Mouse (Mus musculus) liver, adult 2 months (tissue): ENCODE data around the gene Tmem253. TPM values are rescaled to one million over a fixed set of nuclear protein-coding genes. Genes with fewer than 3 reads are reported as not detected.

ENCODE experiments used
- DNase-seq: peaks from one replicate; pipeline ENCODE4 v3.0.0-alpha.2; 2011; ENCODE audit warnings: low read depth, low spot score; ENCODE audit errors: extremely low read depth
- H3K27ac ChIP-seq: fragments of 200-500 bp; replicated peaks from 2 replicates; pipeline ENCODE4 v1.5.1; 2012; ENCODE audit warnings: low read depth, mild to moderate bottlenecking, control low read depth, inconsistent platforms, low read length; ENCODE audit not compliant: insufficient read depth
- H3K27me3 ChIP-seq: fragments of 200-500 bp; 2 replicates; pipeline ENCODE4 v1.6.1; 2012; ENCODE audit warnings: mild to moderate bottlenecking, moderate library complexity, low read length, inconsistent platforms; ENCODE audit not compliant: control insufficient read depth, insufficient read depth
- H3K36me3 ChIP-seq: fragments of 200-500 bp; 2 replicates; pipeline ENCODE4 v1.6.1; 2012; ENCODE audit warnings: low read length, inconsistent platforms; ENCODE audit not compliant: control insufficient read depth, insufficient read depth
- H3K4me1 ChIP-seq: fragments of 200-500 bp; 2 replicates; pipeline ENCODE4 v1.6.1; 2011; ENCODE audit warnings: low read length; ENCODE audit not compliant: control insufficient read depth, insufficient read depth
- H3K4me3 ChIP-seq: fragments of 200-500 bp; 2 replicates; pipeline ENCODE4 v1.5.1; 2011; ENCODE audit warnings: low read depth, mild to moderate bottlenecking, control low read depth, low read length, moderate library complexity; ENCODE audit not compliant: insufficient read depth
- H3K79me2 ChIP-seq: fragments of 200-500 bp; 2 replicates; pipeline ENCODE4 v1.6.1; 2012; ENCODE audit warnings: inconsistent platforms, mild to moderate bottlenecking, low read length, moderate library complexity; ENCODE audit not compliant: control insufficient read depth, insufficient read depth
- H3K9ac ChIP-seq: fragments of 200-500 bp; 2 replicates; pipeline ENCODE4 v1.6.1; 2012; ENCODE audit warnings: low read depth, mild to moderate bottlenecking, control low read depth, inconsistent platforms, low read length
- CTCF ChIP-seq: fragments of 200-500 bp; IDR thresholded peaks from 2 replicates; pipeline ENCODE4 v1.5.1; 2011; ENCODE audit warnings: low read depth, low read length, control low read depth
- POLR2A ChIP-seq: fragments of 200-500 bp; IDR thresholded peaks from 2 replicates; pipeline ENCODE4 v1.6.1; 2011; ENCODE audit warnings: low read length, control low read depth; ENCODE audit not compliant: insufficient read depth; ENCODE audit errors: extremely low read depth
- WGBS: fragments of 180-500 bp; shearing (Covaris S2); methylation state at CpG from one replicate; pipeline ENCODE4 v1.1.7; 2018; 5-methylcytosine and 5-hydroxymethylcytosine counted together
- polyA plus RNA-seq: library from polyadenylated mRNA; depleted of rRNA; stranded (reverse); fragments of >200 nt; gene quantifications from 2 replicates; pipeline ENCODE4 v1.2.3, GENCODE M21; 2012
- total RNA-seq: library from RNA; depleted of rRNA; stranded (reverse); fragments of >200 nt; gene quantifications from 2 replicates; pipeline ENCODE4 v1.2.3, GENCODE M21; 2014

Tmem253 gene
- total and polyA plus RNA-seq, 2 experiments: 0.11 TPM; not detected in 1

- Histone ChIP-seq H3K9ac (no peak overlapping the region), H3K79me2 (no peaks in the 10 kb centered on the region), H3K27ac (no peak overlapping the region), H3K27me3 (no peaks in the 10 kb centered on the region), H3K36me3 (peaks cover 16% of the 10 kb centered on the region), H3K4me1 (no peaks in the 10 kb centered on the region), H3K4me3 (no peak overlapping the region)
- no peak for DNase-seq
- TF ChIP-seq CTCF (no peak), POLR2A (no peak)
- 69% methylated on average over 16 of the region's 16 CpGs for WGBS
These were observed 11.4 kb upstream of the Tmem253 start for GRCm38 (mm10) chr14:52003981-52004495.

GRCm38 (mm10) chr14:52005141-52005540 is 10.3 kb upstream of the Tmem253 start:
- Histone ChIP-seq H3K9ac (no peak overlapping the region), H3K36me3 (peaks cover 16% of the 10 kb centered on the region), H3K4me3 (no peak overlapping the region), H3K27ac (no peak overlapping the region), H3K27me3 (no peaks in the 10 kb centered on the region), H3K4me1 (no peaks in the 10 kb centered on the region), H3K79me2 (no peaks in the 10 kb centered on the region)
- 82% methylated on average over 7 of the region's 7 CpGs for WGBS
- DNase-seq: no peak
- TF ChIP-seq CTCF (no peak), POLR2A (no peak)

- TF ChIP-seq POLR2A (no peak), CTCF (no peak)
- Histone ChIP-seq H3K27ac (no peak overlapping the region), H3K9ac (no peak overlapping the region), H3K4me1 (no peaks in the 10 kb centered on the region), H3K36me3 (peaks cover 16% of the 10 kb centered on the region), H3K27me3 (no peaks in the 10 kb centered on the region), H3K4me3 (no peak overlapping the region), H3K79me2 (no peaks in the 10 kb centered on the region)
- WGBS: 83% methylated on average over 6 of the region's 6 CpGs
- DNase-seq: no peak
These were observed 9.8 kb upstream of the Tmem253 start for GRCm38 (mm10) chr14:52005616-52006015.

- 91% methylated on average over 8 of the region's 8 CpGs for WGBS
- Histone ChIP-seq H3K4me3 (no peak overlapping the region), H3K9ac (no peak overlapping the region), H3K79me2 (no peaks in the 10 kb centered on the region), H3K27ac (no peak overlapping the region), H3K4me1 (no peaks in the 10 kb centered on the region), H3K27me3 (no peaks in the 10 kb centered on the region), H3K36me3 (peaks cover 16% of the 10 kb centered on the region)
- DNase-seq: no peak
- peak; percentile 35 for TF ChIP-seq CTCF
- no peak for TF ChIP-seq POLR2A
These were observed 9.2 kb upstream of the Tmem253 start for GRCm38 (mm10) chr14:52006241-52006640.

GRCm38 (mm10) chr14:52006771-52007170 is 8.7 kb upstream of the Tmem253 start:
- no peak overlapping the region for H3K9ac ChIP-seq
- H3K27me3 ChIP-seq: no peaks in the 10 kb centered on the region
- H3K79me2 ChIP-seq: no peaks in the 10 kb centered on the region
- H3K36me3 ChIP-seq: peaks cover 16% of the 10 kb centered on the region
- H3K27ac ChIP-seq: no peak overlapping the region
- DNase-seq: no peak
- H3K4me1 ChIP-seq: no peaks in the 10 kb centered on the region
- no peak overlapping the region for H3K4me3 ChIP-seq
- 96% methylated on average over 23 of the region's 23 CpGs for WGBS
- no peak for TF ChIP-seq CTCF
- TF ChIP-seq POLR2A: no peak

GRCm38 (mm10) chr14:52008321-52009203 is 6.9 kb upstream of the Tmem253 start:
- peaks cover 16% of the 10 kb centered on the region for H3K36me3 ChIP-seq
- no peak overlapping the region for H3K27ac ChIP-seq
- H3K27me3 ChIP-seq: no peaks in the 10 kb centered on the region
- WGBS: 64% methylated on average over 38 of the region's 38 CpGs
- no peaks in the 10 kb centered on the region for H3K79me2 ChIP-seq
- no peak overlapping the region for H3K4me3 ChIP-seq
- H3K9ac ChIP-seq: no peak overlapping the region
- peak; percentile 62 for DNase-seq
- H3K4me1 ChIP-seq: no peaks in the 10 kb centered on the region
- TF ChIP-seq POLR2A (no peak), CTCF (peak; percentile 100)
